Mouse (Mus musculus) heart, postnatal 0 days (tissue): ENCODE results near the gene Lgals7.

Experiments
- CTCF ChIP-seq: IDR thresholded peaks from 2 replicates; pipeline ENCODE4 v1.5.1; 2016; ENCODE audit warnings: antibody characterized with exemption, control low read depth, low read depth
- EP300 ChIP-seq: IDR thresholded peaks from 2 replicates; pipeline ENCODE4 v1.6.1; 2016; ENCODE audit warnings: antibody characterized with exemption, low read depth

DNA sequence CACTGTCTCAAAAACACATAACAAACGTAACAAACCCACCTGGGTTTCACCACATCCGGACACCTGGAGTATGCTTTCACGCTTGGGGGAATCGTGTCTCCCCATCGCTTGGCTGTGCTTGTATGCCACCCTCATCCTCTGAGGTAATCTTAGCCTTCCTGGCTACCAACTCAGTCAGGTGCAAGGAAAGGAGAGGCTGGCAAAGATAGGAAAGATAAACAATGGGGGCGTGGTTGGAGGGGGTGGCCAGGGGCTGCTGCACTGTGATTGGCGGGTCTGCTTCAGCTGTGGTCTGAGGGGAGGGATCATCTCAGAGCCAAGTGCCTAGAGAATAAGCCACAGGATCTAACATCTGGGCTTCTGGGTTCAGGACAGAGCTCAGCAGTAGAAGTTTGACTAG is 16.0 kb downstream of the Lgals7 start:
- no peak for TF ChIP-seq CTCF
- no peak for TF ChIP-seq EP300
